Mouse (Mus musculus) adrenal gland, postnatal 14 days (tissue): ENCODE results near the gene Pus7l. TPM values are rescaled to one million over a fixed set of nuclear protein-coding genes. Genes with fewer than 3 reads are reported as not detected.

Experiments used
- DNase-seq: peaks from one replicate; pipeline ENCODE4 v3.0.0; 2021; ENCODE audit warnings: mixed read lengths
- long read RNA-seq, 2 experiments: library from polyadenylated mRNA; stranded (forward); transcript quantifications; one replicate each; pipeline ENCODE4 v2.0.0; 2021
- total RNA-seq: library from RNA; stranded (reverse); gene quantifications from 2 replicates; pipeline ENCODE4 v1.2.3, GENCODE M21; 2021

The Pus7l gene
- 5.2 and 6.3 TPM in 2 replicates for total RNA-seq
- long read RNA-seq, experiment 1, transcript Pus7l-201 (9 exons, 2,840 nt): major isoform, 5 of 7 reads
- long read RNA-seq, experiment 1, partial matches to known transcripts: 1 of 7 reads
- long read RNA-seq, experiment 1, other reads (novel, unspliced or antisense): 1 of 7 reads
- long read RNA-seq, experiment 2, transcript Pus7l-201 (9 exons, 2,840 nt): major isoform, 8 of 11 reads
- long read RNA-seq, experiment 2, partial matches to known transcripts: 3 of 11 reads
- long read RNA-seq, experiment 2, other reads (novel, unspliced or antisense): 0 of 11 reads

GRCm38 (mm10) chr15:94543409-94544051 lies at the start of gene Pus7l, which contains the start of gene Irak4:
Pus7l (minus strand) TSS chr15:94543547.
Irak4 (plus strand) TSS chr15:94543643.
- DNase-seq: peak; percentile 95

GRCm38 (mm10) chr15:94591356-94591755 lies 48.0 kb upstream of the Pus7l start:
- no peak for DNase-seq

DNA sequence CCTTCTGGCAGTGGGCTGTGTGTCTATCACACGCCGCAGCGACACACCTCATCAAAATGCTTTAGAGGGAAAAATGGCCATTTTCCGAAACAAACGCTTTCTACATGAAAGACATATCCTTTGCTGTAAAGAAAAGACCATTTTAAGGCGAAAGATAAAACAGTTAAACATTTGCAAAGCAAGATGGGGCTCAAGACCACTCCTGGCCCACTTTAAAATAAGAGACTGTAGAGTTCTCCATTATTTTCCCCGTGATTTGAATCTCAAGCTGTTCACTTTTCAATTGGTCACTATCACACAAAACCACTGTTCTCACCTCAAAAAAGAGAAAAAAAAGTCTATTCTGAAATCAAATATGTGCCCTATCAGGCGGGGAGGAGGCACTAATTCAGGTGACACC lies 46.7 kb upstream of the Pus7l start:
- DNase-seq: no peak

- peak; percentile 99 for DNase-seq
Observed at GRCm38 (mm10) chr15:94589219-94590075, 46.1 kb upstream of the Pus7l start, which contains the start of gene Twf1. Twf1 (minus strand) TSS chr15:94589889.

DNA sequence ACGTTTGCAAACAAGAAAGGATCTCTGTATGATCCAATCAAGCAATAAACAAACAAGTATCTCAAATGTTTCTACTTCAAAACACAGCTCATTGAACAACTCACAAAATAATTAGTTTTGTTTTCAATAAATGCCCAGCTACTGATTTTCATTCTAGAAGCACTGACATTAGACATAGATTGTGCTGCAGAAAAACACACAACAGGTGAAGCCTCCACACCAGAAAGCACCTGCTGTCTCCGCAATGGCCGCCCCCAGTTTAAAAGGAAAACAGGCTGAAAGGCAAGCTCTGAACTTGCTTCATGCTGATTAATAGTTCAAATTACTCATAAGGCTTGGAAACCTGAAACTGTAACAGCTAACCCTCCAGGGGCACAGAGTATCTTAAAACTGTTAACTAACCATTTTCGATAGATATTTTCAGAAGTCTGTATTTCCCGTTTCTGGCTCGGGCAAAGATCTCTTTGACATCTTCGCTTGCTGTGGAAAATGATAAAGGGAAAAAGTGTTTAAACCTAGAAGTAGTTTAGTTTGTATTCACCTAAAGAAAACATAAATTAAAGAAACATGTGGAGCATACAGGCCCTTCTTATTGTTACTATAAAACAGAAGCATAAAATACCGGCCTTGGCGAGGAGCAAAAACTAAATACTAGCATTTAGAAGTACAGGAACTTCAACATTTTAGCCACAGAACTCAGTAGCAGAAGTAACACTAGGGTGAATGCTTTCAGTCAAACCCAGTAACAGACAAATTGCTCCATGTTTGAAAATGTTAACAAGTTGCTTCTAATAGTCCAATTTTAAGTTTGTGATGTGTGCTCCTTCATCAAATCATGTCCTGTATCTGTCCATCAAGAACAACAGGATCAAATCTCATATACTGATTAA lies 44.7 kb upstream of the Pus7l start:
- no peak for DNase-seq

GRCm38 (mm10) chr15:94584738-94585137 lies 41.4 kb upstream of the Pus7l start:
- no peak for DNase-seq

DNA sequence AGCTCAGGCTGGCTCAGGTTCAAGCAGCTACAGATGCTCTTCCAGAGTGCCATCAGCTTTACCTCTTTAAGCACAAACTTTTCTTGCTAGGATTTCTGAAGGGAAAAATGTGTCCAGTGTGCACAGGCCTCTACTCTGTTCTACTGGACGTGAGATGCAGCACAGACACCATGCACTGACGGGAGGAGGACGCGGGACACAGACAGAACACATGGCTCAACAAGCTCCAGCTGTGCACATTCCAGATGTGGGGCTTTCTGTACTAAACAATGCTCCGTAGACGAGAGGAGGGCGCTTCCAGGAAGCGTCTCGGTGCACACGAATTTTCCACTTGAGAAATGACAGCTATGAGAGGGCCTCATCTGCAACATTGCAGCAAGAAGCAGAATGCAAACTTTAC lies 39.8 kb upstream of the Pus7l start:
- DNase-seq: no peak

- DNase-seq: no peak
Observed at GRCm38 (mm10) chr15:94582000-94582593, 38.8 kb upstream of the Pus7l start.

DNA sequence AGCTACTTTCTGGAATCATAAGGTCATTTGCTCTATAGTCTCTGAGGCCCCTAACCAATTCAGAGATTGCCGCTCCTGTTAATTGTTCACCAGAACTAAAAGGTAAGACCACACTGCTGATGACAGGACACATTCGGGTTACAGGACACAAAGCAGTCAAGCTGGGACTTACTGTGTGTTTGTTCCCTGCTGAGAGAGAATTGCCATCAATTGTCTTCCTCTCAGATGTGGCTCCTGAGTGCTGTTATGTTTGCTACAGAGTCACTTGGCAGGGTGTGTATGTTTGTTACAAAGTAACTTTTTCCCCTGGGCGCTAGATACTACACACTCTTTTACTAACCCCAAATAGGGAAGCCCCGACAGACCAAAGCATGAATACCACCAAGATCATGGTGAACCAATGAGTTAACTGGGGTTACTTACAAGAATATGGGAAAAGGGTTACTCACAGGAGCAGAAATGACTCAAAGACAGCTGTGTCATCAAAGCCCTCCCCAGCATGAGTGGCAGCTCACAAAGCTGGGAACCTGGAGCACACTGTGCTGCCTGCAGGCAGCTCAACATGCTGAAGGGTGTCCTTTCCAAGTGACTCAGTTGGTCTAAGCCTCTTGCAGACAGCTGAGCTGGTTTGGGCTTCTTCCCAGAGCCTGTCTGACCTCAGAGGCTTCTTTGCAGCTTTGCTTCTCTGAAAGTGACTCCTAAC lies 31.4 kb upstream of the Pus7l start:
- no peak for DNase-seq

DNA sequence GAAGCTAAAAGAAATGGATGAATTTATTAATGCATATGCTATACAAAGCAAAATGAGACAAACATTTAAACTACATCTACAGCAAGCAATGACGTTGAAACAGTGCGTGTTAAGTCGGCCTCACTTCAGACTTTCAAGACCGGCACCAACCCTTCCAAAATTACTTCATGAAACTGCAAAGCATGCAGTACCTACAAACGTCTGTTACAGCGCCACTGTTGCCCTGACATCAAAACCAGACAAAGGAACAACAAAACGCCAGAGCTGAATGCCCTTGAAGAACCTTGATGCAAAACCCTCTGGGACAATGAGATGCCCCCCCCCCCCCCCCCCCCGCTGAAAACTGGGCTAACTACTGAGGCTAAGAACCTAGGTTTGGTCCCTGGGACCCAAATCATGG lies 29.4 kb upstream of the Pus7l start:
- DNase-seq: no peak

GRCm38 (mm10) chr15:94571501-94571900 lies 28.2 kb upstream of the Pus7l start:
- DNase-seq: no peak

GRCm38 (mm10) chr15:94568496-94569182 lies 25.3 kb upstream of the Pus7l start:
- DNase-seq: no peak

DNA sequence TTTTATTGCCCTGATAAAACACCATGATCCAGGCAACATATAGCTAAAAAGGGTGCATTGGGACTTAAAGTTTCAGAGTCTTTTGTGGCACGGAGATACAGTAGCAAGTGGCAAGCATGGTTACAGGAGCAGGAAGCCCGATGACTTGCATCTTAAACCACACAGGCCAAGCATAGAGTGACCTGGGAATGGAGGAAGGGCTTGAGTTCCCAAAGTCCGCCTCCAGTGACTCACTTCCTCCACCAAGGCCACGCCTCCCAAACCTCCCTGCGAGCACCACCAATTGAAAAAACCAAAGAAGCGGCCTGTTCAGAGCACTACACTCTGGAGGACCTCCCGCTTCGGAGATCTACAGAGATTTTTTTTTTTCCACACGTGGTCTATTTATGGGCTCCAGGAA lies 22.5 kb upstream of the Pus7l start:
- DNase-seq: no peak

DNA sequence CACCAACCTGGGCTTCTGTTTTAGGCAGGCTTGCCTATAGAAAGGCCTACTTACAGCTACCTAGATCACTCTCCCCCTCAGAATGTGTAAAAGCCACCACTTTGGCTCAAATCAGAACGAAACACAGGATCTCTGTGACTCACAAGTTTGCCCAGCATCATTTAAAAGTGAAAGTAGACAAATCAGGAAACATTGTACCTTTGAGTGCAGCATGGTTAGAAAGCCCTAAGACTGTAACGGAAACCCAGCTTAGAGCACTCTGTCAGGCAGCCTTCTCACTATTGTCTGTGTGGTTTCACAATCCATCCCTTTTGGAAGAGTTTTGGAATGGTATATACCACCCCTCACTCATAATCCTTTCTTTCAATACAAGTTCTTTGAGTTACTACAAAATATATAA lies 21.6 kb upstream of the Pus7l start:
- DNase-seq: no peak

- no peak for DNase-seq
Observed at GRCm38 (mm10) chr15:94558895-94559656, 15.7 kb upstream of the Pus7l start.

- peak; percentile 89 for DNase-seq
Observed at GRCm38 (mm10) chr15:94557442-94557841, 14.1 kb upstream of the Pus7l start.

GRCm38 (mm10) chr15:94553536-94553935 lies 10.2 kb upstream of the Pus7l start:
- DNase-seq: no peak

- DNase-seq: no peak
Observed at GRCm38 (mm10) chr15:94544844-94545243, 1.5 kb upstream of the Pus7l start.

DNA sequence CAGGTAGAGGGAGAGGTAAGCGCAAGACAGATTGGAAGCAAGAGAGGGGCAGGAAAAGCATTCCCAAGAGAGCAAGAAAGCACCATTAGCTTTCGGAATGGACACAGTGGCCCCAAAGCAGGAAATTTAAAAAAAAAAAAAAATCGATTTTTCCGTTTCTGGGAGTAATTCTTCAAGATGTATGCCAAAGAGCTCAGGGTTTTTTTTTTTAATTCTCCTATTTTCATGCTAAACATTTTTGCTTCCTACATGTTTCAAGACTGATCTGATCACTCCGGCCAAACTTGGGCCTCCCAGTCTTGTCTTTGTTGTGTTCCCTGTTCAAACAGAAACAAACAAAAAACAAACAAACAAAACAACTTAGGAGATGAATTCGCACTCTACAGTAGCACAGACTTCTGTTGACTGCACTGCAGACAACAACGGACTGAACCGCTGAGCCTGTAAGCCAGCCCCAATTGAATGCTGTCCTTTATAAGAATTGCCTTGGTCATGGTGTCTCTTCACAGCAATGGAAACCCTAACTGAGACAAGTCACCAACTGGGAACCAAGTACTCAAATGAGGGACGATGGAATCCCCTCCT lies 797 bp upstream of the Pus7l start:
- no peak for DNase-seq
